Mouse (Mus musculus) neural tube, embryonic 14.5 days (tissue): ENCODE results near the gene Wbp4. TPM values are rescaled to one million over a fixed set of nuclear protein-coding genes. Genes with fewer than 3 reads are reported as not detected.
"Not testable (repeated sequence)": the region's sequence is repeated elsewhere in the genome, so short reads cannot be mapped to it uniquely, and the experiment has no call there.

Source experiments
- ATAC-seq: fragments of 200-750 bp; cut with Nextera tagmentation; 2 replicates; pipeline ENCODE4 v1.8.0; 2017; ENCODE audit warnings: low read depth, mild to moderate bottlenecking, moderate TSS enrichment, moderate library complexity
- H3K27ac ChIP-seq: fragments of 300-500 bp; sonication (generic); 2 replicates; pipeline ENCODE4 v1.5.1; 2014; ENCODE audit warnings: low read depth, mild to moderate bottlenecking, control low read depth, low read length, moderate library complexity, mixed read lengths
- H3K27me3 ChIP-seq: fragments of 300-500 bp; sonication (generic); 2 replicates; pipeline ENCODE4 v1.6.1; 2014; ENCODE audit warnings: low read length; ENCODE audit not compliant: control insufficient read depth, insufficient read depth
- H3K36me3 ChIP-seq: fragments of 300-500 bp; sonication (generic); 2 replicates; pipeline ENCODE4 v1.6.1; 2014; ENCODE audit warnings: low read length, mixed read lengths; ENCODE audit not compliant: control insufficient read depth, insufficient read depth
- H3K4me1 ChIP-seq: fragments of 300-500 bp; sonication (generic); 2 replicates; pipeline ENCODE4 v1.6.1; 2014; ENCODE audit warnings: low read length; ENCODE audit not compliant: control insufficient read depth, insufficient read depth
- H3K4me2 ChIP-seq: fragments of 300-500 bp; sonication (generic); 2 replicates; pipeline ENCODE4 v1.6.1; 2014; ENCODE audit warnings: mild to moderate bottlenecking, low read depth, low read length, control low read depth
- H3K4me3 ChIP-seq: fragments of 300-500 bp; sonication (generic); 2 replicates; pipeline ENCODE4 v1.5.1; 2014; ENCODE audit warnings: low read depth, low read length, control low read depth, mixed read lengths
- H3K9ac ChIP-seq: fragments of 300-500 bp; sonication (generic); replicated peaks from 2 replicates; pipeline ENCODE4 v1.6.1; 2014; ENCODE audit warnings: low read depth, mild to moderate bottlenecking, control low read depth, low read length, mixed read lengths
- H3K9me3 ChIP-seq: fragments of 300-500 bp; sonication (generic); 2 replicates; pipeline ENCODE4 v1.6.1; 2016; ENCODE audit warnings: low read length; ENCODE audit not compliant: control insufficient read depth
- WGBS: fragments of 180-500 bp; shearing (Covaris S2); extraction: QIAGEN DNeasy Blood & Tissue Kit; methylation state at CpG from one replicate; pipeline ENCODE4 v1.1.7; 2014; 5-methylcytosine and 5-hydroxymethylcytosine counted together
- polyA plus RNA-seq: library from polyadenylated mRNA; unstranded; fragments of >200 nt; fragmentation: Nextera tagmentation; extraction: Ambion mirVana; gene quantifications from 2 replicates; pipeline ENCODE4 v1.2.1, GENCODE M21; 2014

The Wbp4 gene
- 47.3 and 48.3 TPM in 2 replicates for polyA plus RNA-seq

DNA sequence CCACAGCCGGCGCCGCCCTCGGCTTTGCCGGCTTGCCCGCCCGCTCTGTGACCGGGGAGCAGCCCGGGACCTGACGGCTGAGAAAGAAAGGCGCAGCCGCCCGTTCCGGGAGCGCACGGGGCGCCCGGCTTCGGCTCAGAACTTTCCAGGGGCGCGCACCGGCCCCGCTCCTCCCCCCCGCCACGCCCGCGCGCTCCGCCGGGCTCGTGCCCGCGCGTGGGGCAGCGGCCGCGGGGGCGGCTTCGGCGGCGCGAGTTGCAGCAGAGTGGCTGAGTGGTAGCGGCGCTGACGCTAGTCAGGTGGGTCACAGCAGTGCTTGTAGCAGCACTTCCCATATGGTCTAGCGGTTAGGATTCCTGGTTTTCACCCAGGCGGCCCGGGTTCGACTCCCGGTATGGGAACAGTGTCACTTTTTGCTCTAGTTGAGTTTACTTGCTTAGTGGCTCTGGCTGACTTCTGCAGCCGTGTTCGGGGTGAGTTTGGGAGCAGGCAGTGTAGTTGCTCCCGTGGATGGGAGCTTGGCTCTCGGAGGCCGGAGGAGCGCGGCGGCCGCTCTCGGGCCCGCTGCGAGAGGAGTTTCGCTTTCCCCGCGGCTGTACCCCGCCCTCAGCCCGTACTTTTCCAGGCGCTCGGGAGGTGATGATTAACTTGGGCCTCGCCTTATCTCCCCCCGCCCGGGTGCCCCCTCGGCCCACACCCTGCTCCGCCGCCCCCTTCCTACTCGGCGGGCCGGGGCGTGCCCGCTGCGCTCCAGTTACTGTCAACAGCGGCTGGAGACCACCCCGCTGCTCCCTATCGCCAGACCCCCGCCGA lies at the start of gene Wbp4:
Wbp4 (minus strand) TSS at position 182 of the 813 bp plus-strand sequence.
- Histone ChIP-seq H3K27ac (peak within 1 kb of the TSS; percentile 99), H3K4me2 (peak within 1 kb of the TSS; percentile 68), H3K4me1 (peaks cover 25% of the 10 kb centered on the region), H3K4me3 (peak within 1 kb of the TSS; percentile 93), H3K36me3 (no peaks in the 10 kb centered on the region), H3K9me3 (no peaks in the 10 kb centered on the region), H3K9ac (peak within 1 kb of the TSS; percentile 94), H3K27me3 (no peaks in the 10 kb centered on the region; the same call in 1 of the 2 replicates)
- peak; percentile 94 for ATAC-seq
- under 1% methylated on average over 79 of the region's 86 CpGs for WGBS

GRCm38 (mm10) chr14:79530761-79531160 lies 49.4 kb upstream of the Wbp4 start:
- H3K4me2 ChIP-seq, result no peak overlapping the region
- no peak for ATAC-seq
- H3K36me3 ChIP-seq, result no peaks in the 10 kb centered on the region
- WGBS, result 89% methylated on average over 6 of the region's 6 CpGs
- H3K27me3 ChIP-seq, result no peaks in the 10 kb centered on the region
- H3K4me1 ChIP-seq, result no peaks in the 10 kb centered on the region
- H3K27ac ChIP-seq, result no peak overlapping the region
- H3K9me3 ChIP-seq, result no peaks in the 10 kb centered on the region
- H3K9ac ChIP-seq, result no peak overlapping the region
- H3K4me3 ChIP-seq, result no peak overlapping the region

DNA sequence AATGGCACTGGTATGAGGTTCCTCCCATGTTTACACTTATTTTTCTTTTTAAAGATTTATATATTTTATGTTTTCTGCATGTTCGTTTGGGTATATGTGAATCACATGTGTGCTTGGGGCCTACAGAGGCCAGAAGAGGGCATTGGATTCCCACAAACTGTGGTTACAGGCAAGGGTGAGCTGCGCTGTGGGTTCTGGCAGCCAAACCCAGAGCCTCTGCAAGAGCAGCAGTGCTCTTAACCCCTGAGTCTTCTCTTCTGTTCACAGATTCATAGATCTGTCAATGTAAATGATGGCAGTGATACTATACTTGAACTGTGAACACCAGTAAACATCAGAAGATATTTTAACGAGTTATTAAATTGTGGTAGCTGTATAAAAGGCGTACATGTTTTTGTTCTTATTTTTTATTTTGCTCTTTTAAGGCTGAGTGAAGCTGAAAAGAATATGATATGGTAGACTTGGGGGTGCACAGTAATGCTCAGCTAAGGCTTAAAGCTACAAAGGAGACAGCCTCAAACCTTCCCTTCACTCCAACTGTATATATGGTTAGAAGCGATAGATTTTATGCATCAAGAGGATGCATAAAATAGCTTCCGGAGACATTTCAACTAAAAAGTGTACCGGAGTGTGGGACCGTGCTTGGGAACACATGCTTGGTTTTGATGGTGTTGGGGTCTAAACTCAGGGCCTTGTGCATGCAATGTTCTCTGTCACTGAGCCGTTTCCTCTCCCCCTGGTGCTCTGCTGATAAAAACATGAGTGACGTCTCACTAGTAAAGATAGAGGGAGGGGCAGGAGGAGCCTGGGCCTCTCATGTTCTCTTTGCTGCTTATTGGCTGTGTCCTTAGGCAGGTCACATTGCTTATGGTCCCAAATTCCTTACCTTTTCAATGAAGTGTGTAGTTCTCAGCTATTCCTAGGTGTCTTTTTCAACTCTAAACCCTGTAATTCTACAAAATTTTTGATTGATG lies 48.5 kb upstream of the Wbp4 start:
- 88% methylated on average over 10 of the region's 10 CpGs for WGBS
- ATAC-seq, result no peak

GRCm38 (mm10) chr14:79527704-79528103 lies 46.4 kb upstream of the Wbp4 start:
- Histone ChIP-seq H3K27me3 (no peaks in the 10 kb centered on the region), H3K9ac (no peak overlapping the region), H3K27ac (no peak overlapping the region), H3K9me3 (no peaks in the 10 kb centered on the region), H3K4me3 (no peak overlapping the region), H3K4me1 (no peaks in the 10 kb centered on the region), H3K4me2 (no peak overlapping the region), H3K36me3 (no peaks in the 10 kb centered on the region)
- WGBS, result 60% methylated on average over 6 of the region's 6 CpGs
- no peak for ATAC-seq

More for the DNA sequence above, 48.5 kb upstream of the Wbp4 start:
- no peaks in the 10 kb centered on the region for H3K27me3 ChIP-seq
- no peaks in the 10 kb centered on the region for H3K9me3 ChIP-seq
- no peaks in the 10 kb centered on the region for H3K36me3 ChIP-seq
- no peak overlapping the region for H3K9ac ChIP-seq
- H3K4me2 ChIP-seq, result no peak overlapping the region
- no peaks in the 10 kb centered on the region for H3K4me1 ChIP-seq
- no peak overlapping the region for H3K4me3 ChIP-seq
- H3K27ac ChIP-seq, result no peak overlapping the region

DNA sequence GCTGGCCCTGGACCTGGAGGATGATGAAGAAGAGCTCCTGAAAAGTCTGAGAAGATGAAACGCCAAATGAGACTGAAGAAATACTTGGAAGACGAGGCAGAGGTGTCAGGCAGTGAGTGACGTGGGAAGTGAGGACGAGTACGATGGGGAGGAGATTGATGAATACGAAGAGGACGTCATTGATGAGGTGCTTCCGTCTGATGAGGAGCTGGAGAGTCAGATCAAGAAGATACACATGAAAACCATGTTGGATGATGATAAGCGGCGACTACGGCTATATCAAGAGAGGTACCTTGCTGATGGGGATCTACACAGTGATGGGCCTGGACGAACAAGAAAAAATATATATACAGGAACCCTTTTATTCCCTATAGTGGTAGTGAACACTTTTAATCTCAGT lies 44.8 kb upstream of the Wbp4 start:
- not testable (repeated sequence) for ATAC-seq, H3K27ac ChIP-seq, H3K27me3 ChIP-seq, H3K9me3 ChIP-seq, H3K36me3 ChIP-seq, H3K9ac ChIP-seq, H3K4me1 ChIP-seq, H3K4me3 ChIP-seq, H3K4me2 ChIP-seq
- WGBS, result 94% methylated on average over 12 of the region's 12 CpGs

- H3K4me1 ChIP-seq, result no peaks in the 10 kb centered on the region
- no peaks in the 10 kb centered on the region for H3K27me3 ChIP-seq
- no peaks in the 10 kb centered on the region for H3K9me3 ChIP-seq
- H3K4me2 ChIP-seq, result no peak overlapping the region
- no peaks in the 10 kb centered on the region for H3K36me3 ChIP-seq
- ATAC-seq, result no peak
- no peak overlapping the region for H3K9ac ChIP-seq
- no peak overlapping the region for H3K4me3 ChIP-seq
- WGBS, result 93% methylated on average over 9 of the region's 9 CpGs
- H3K27ac ChIP-seq, result no peak overlapping the region
Observed at GRCm38 (mm10) chr14:79522387-79522786, 41.1 kb upstream of the Wbp4 start.

DNA sequence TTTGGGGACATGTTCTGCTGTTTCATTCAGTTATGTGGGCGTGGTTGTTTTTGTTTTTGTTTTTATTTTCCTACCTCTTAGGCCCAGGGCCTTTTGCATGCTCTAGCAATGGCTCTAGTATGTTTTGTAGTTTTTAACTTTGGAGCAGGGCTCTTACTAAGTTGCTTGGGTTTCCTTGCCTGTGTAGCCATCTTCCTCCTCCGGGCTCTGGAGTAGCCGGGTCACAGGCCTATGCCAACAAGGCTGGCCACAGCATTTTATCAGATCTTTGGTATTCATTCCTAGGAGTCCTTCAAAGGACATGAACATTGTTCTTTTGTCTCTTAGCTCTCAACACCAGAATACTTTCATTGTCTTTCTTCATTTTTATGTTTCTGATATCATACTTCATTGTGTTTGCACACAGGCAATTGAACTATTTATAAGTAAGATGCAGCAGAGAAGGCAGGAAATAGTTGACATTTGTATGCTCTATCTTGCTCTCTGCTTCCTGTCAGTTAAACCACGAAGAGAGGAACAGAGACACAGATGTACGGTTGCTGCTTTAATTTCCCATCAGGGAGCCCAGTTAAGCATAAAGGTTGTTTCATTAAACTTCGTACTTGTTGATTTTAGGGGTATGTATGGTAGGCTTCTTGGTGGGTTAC lies 40.3 kb upstream of the Wbp4 start:
- H3K4me2 ChIP-seq, result no peak overlapping the region
- WGBS, result 70% methylated on average over 6 of the region's 6 CpGs
- H3K9ac ChIP-seq, result no peak overlapping the region
- no peaks in the 10 kb centered on the region for H3K9me3 ChIP-seq
- no peak overlapping the region for H3K4me3 ChIP-seq
- H3K27me3 ChIP-seq, result no peaks in the 10 kb centered on the region
- no peak overlapping the region for H3K27ac ChIP-seq
- H3K36me3 ChIP-seq, result no peaks in the 10 kb centered on the region
- H3K4me1 ChIP-seq, result no peaks in the 10 kb centered on the region
- no peak for ATAC-seq

DNA sequence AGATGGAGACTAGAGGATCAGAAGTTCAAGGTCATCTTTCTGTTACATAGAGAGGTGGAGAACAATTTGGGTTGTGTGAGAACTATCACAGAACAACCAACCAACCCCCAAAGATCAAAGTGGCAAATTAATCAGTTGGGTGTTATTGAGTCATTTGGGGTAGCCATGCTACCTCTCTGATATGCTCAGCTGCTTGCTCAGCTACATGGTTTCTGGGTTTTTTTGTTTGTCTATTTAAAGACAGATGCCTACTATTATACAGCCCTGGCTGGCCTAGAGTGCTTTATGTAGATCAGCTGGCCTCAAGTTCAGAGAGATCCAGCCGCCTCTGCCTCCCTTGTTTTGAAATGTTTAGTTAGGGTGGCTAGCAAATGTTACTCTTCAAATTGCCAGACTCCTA lies 39.7 kb upstream of the Wbp4 start:
- H3K4me1 ChIP-seq, result no peaks in the 10 kb centered on the region
- no peak for ATAC-seq
- no peak overlapping the region for H3K9ac ChIP-seq
- H3K9me3 ChIP-seq, result no peaks in the 10 kb centered on the region
- H3K4me3 ChIP-seq, result no peak overlapping the region
- WGBS, result 74% methylated on average over 1 of the region's 1 CpGs
- no peak overlapping the region for H3K4me2 ChIP-seq
- H3K27ac ChIP-seq, result no peak overlapping the region
- H3K36me3 ChIP-seq, result no peaks in the 10 kb centered on the region
- H3K27me3 ChIP-seq, result no peaks in the 10 kb centered on the region
